Mouse (Mus musculus): ENCODE data around the gene 4930524N10Rik. TPM values are rescaled to one million over a fixed set of nuclear protein-coding genes. Genes with fewer than 3 reads are reported as not detected.

4930524N10Rik gene
- not detected in 2 replicates for total RNA-seq (2012; rRNA removed)
- total RNA-seq (2014; rRNA removed) = not detected in 2 replicates
- polyA plus RNA-seq (2012; ENCODE audit: insufficient read length, low read depth) = not detected in 2 replicates

- H3K27ac ChIP-seq (ENCODE audit: insufficient read depth, low read depth) = no peak within 1 kb of the TSS
- no peaks in the 10 kb centered on the region for H3K36me3 ChIP-seq (replicated peaks in 1 of 2; ENCODE audit: control insufficient read depth in 1 of 2, insufficient read depth in 1 of 2, low read length in 1 of 2)
- H3K4me3 ChIP-seq (replicated peaks in 1 of 3; ENCODE audit: low read depth in 2 of 3, low read length in 2 of 3, poor library complexity in 1 of 3) = no peak within 1 kb of the TSS
- no peak for DNase-seq (ENCODE audit: extremely low read depth)
- dilution Hi-C loops (cut with MboI; ENCODE audit: extremely low pct_ligation_motif_present, extremely low pct_unique_long_range_greater_than_20kb, low sequenced_read_pairs) = no loop called here
- TF ChIP-seq MAFK (IDR thresholded peaks at IDR 0.05; ENCODE audit: insufficient replicate concordance, low read length) = no peak
- H3K9ac ChIP-seq (ENCODE audit: insufficient read depth, low read depth) = no peak within 1 kb of the TSS
- H3K9me3 ChIP-seq (replicated peaks; ENCODE audit: low read length) = peaks cover 4% of the 10 kb centered on the region
- H3K27me3 ChIP-seq (replicated peaks) = no peaks in the 10 kb centered on the region
- no peaks in the 10 kb centered on the region for H3K79me2 ChIP-seq (replicated peaks; ENCODE audit: control insufficient read depth, extremely low read depth, insufficient read depth, poor library complexity, severe bottlenecking)
- H3K4me2 ChIP-seq (ENCODE audit: insufficient read depth, low read depth, poor library complexity, severe bottlenecking) = no peak within 1 kb of the TSS
- in situ Hi-C loops (cut with MboI; ENCODE audit: low pct_ligation_motif_present, low pct_unique_long_range_greater_than_20kb, low sequenced_read_pairs) = no loop called here
- no peaks in the 10 kb centered on the region for H3K4me1 ChIP-seq (ENCODE audit: control insufficient read depth in 1 of 2, insufficient read depth in 2 of 2)
These were observed at the start of gene 4930524N10Rik for GRCm38 (mm10) chrX:154343292-154343691. Gene 4930524N10Rik, minus strand, starts transcription at chrX:154343392.

GRCm38 (mm10) chrX:154350042-154350441 is 6.8 kb upstream of the 4930524N10Rik start:
- in situ Hi-C loops (cut with MboI; ENCODE audit: low pct_ligation_motif_present, low pct_unique_long_range_greater_than_20kb, low sequenced_read_pairs) = no loop called here
- no peaks in the 10 kb centered on the region for H3K79me2 ChIP-seq (replicated peaks; ENCODE audit: control insufficient read depth, extremely low read depth, insufficient read depth, poor library complexity, severe bottlenecking)
- no peak for DNase-seq (ENCODE audit: extremely low read depth)
- no peak overlapping the region for H3K9ac ChIP-seq (ENCODE audit: insufficient read depth, low read depth)
- dilution Hi-C loops (cut with MboI; ENCODE audit: extremely low pct_ligation_motif_present, extremely low pct_unique_long_range_greater_than_20kb, low sequenced_read_pairs) = no loop called here
- no peak overlapping the region for H3K27ac ChIP-seq (ENCODE audit: insufficient read depth, low read depth)
- H3K4me3 ChIP-seq (replicated peaks in 1 of 3; ENCODE audit: low read depth in 2 of 3, low read length in 2 of 3, poor library complexity in 1 of 3) = no peak overlapping the region
- H3K4me1 ChIP-seq (ENCODE audit: control insufficient read depth in 1 of 2, insufficient read depth in 2 of 2) = no peaks in the 10 kb centered on the region
- peaks cover 7% of the 10 kb centered on the region for H3K9me3 ChIP-seq (replicated peaks; ENCODE audit: low read length)
- H3K4me2 ChIP-seq (ENCODE audit: insufficient read depth, low read depth, poor library complexity, severe bottlenecking) = no peak overlapping the region
- TF ChIP-seq MEF2A (IDR thresholded peaks at IDR 0.05; ENCODE audit: borderline replicate concordance, low read depth, low read length) (no peak), E2F4 (IDR thresholded peaks at IDR 0.05; ENCODE audit: insufficient replicate concordance, low read depth, low read length) (no peak), ZMIZ1 (IDR thresholded peaks at IDR 0.05; ENCODE audit: low read depth, low read length) (no peak), JUN (IDR thresholded peaks at IDR 0.05; ENCODE audit: insufficient read depth, low read depth, low read length) (no peak), ZNF384 (IDR thresholded peaks at IDR 0.05; ENCODE audit: low read depth, low read length) (no peak), MAX (IDR thresholded peaks at IDR 0.05; ENCODE audit: low read length) (no peak), KAT2A (IDR thresholded peaks at IDR 0.05; ENCODE audit: insufficient replicate concordance, low read length) (no peak), NELFE (IDR thresholded peaks at IDR 0.05; ENCODE audit: low read depth, low read length) (no peak), CTCF (conservative IDR thresholded peaks at IDR 0.05 in 1 of 2, IDR thresholded peaks at IDR 0.05 in 1 of 2; ENCODE audit: low read depth in 2 of 2, low read length in 2 of 2) (no peak), ETS1 (conservative IDR thresholded peaks at IDR 0.05; ENCODE audit: low read depth, low read length) (no peak), ZKSCAN1 (IDR thresholded peaks at IDR 0.05; ENCODE audit: borderline replicate concordance, low read depth, low read length) (no peak), NRF1 (IDR thresholded peaks at IDR 0.05; ENCODE audit: low read depth, low read length) (no peak), BHLHE40 (IDR thresholded peaks at IDR 0.05; ENCODE audit: low read depth, low read length) (no peak), USF2 (conservative IDR thresholded peaks at IDR 0.05; ENCODE audit: low read depth, low read length) (no peak), MAFK (IDR thresholded peaks at IDR 0.05; ENCODE audit: insufficient replicate concordance, low read length) (no peak), IRF4 (IDR thresholded peaks at IDR 0.05; ENCODE audit: low read depth, low read length) (no peak)
- H3K36me3 ChIP-seq (replicated peaks in 1 of 2; ENCODE audit: control insufficient read depth in 1 of 2, insufficient read depth in 1 of 2, low read length in 1 of 2) = no peaks in the 10 kb centered on the region
- no peaks in the 10 kb centered on the region for H3K27me3 ChIP-seq (replicated peaks)

Measured in CH12.LX (cell line).